Mouse (Mus musculus) limb, embryonic 15.5 days (tissue): ENCODE data around the gene Ntn5. TPM values are rescaled to one million over a fixed set of nuclear protein-coding genes. Genes with fewer than 3 reads are reported as not detected.

Experiments
- ATAC-seq: fragments of 200-750 bp; cut with Nextera tagmentation; 2 replicates; pipeline ENCODE4 v1.8.0; 2017; ENCODE audit warnings: low read depth, moderate TSS enrichment; ENCODE audit not compliant: insufficient number of reproducible peaks, low FRiP score, low TSS enrichment
- H3K27ac ChIP-seq: fragments of 300-500 bp; sonication (generic); 2 replicates; pipeline ENCODE4 v1.5.1; 2015; ENCODE audit warnings: moderate library complexity, mild to moderate bottlenecking, inconsistent platforms
- H3K27me3 ChIP-seq: fragments of 300-500 bp; sonication (generic); 2 replicates; pipeline ENCODE4 v1.6.1; 2015; ENCODE audit warnings: inconsistent platforms
- H3K36me3 ChIP-seq: fragments of 300-500 bp; sonication (generic); 2 replicates; pipeline ENCODE4 v1.6.1; 2015; ENCODE audit warnings: inconsistent platforms
- H3K4me1 ChIP-seq: fragments of 300-500 bp; sonication (generic); 2 replicates; pipeline ENCODE4 v1.6.1; 2015; ENCODE audit warnings: inconsistent platforms
- H3K4me2 ChIP-seq: fragments of 300-500 bp; sonication (generic); 2 replicates; pipeline ENCODE4 v1.6.1; 2015; ENCODE audit warnings: mild to moderate bottlenecking, inconsistent platforms
- H3K4me3 ChIP-seq: fragments of 300-500 bp; sonication (generic); 2 replicates; pipeline ENCODE4 v1.5.1; 2015; ENCODE audit warnings: mild to moderate bottlenecking, inconsistent platforms
- H3K9ac ChIP-seq: fragments of 300-500 bp; sonication (generic); 2 replicates; pipeline ENCODE4 v1.6.1; 2015; ENCODE audit warnings: inconsistent platforms
- H3K9me3 ChIP-seq: fragments of 300-500 bp; sonication (generic); 2 replicates; pipeline ENCODE4 v1.6.1; 2016; ENCODE audit warnings: inconsistent platforms
- WGBS: fragments of 180-500 bp; shearing (Covaris S2); methylation state at CpG from one replicate; pipeline ENCODE4 v1.1.7; 2015; 5-methylcytosine and 5-hydroxymethylcytosine counted together
- polyA plus RNA-seq: library from polyadenylated mRNA; unstranded; fragments of >200 nt; fragmentation: Nextera tagmentation; extraction: Ambion mirVana; gene quantifications from 2 replicates; pipeline ENCODE4 v1.2.1, GENCODE M21; 2015

Gene Ntn5
- 0.50 and 2.6 TPM in 2 replicates for polyA plus RNA-seq

DNA sequence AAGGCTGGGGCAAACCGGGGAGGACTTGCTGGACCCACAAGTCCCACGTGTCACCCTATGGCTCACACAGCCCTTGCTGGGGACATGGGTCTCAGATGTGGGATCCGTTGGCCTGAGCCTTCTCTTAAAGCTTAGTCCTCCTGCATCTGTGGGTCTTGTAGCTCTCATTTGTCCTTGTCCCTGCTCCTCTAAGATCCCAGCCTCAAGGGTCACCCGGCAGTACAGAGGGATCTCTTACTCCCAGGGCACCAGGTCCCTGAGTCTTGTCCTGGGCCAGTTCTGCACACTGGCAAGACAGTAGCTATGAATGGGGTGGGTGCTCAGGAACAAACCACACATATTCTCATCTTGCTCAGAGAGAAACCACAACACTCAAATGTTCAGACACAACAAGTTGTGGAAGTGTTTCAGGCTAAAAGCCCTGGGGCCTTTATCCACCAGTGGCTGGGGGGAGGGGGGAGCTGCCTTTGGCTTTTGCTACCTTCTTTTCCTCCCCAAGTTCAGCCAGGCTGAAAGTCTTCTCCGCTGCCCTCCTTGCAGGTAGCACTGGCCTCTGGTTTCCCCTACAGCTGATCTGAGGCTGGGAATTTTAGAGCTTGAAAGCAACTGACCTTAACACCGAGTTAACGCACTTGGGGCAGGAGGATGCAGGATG is at the start of gene Ntn5:
TSS of gene Ntn5 (plus strand) at position 627 of the 655 bp plus-strand sequence.
- Histone ChIP-seq H3K27ac (no peak within 1 kb of the TSS), H3K4me2 (no peak within 1 kb of the TSS)
- WGBS = 75% methylated on average over 7 of the region's 7 CpGs

DNA sequence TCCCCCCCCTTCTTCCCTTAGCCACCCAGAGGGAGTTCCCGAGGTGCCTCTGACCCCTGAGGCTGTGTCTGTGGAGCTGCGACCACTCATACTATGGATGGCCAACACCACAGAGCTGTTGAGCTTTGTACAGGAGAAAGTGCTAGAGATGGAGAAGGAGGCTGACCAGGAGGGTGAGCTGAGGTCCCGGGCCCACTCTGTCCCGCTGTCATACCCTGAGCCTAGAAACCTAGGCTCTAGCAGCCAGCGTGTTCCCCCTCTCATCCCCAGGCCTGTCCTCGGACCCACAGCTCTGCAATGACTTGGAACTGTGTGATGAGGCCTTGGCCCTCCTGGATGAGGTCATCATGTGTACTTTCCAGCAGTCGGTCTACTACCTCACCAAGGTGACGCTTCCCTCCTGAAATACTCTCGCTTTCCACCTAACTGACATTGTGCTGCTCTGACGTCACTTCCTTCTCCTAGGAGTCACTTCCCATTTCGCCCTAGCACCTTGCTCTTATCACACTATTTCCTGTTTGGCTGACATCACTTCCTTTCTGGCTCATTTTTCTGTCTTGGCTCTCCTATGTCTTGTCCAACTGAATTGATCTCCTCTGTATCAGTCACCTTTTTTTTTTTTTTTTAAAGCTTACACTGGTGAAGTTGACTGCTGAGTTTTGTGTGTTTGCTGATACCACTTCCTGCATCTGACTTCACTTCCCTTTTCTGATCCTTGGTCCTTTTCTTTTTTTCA is 48.7 kb upstream of the Ntn5 start:
- 86% methylated on average over 11 of the region's 11 CpGs for WGBS
- Histone ChIP-seq H3K4me3 (no peak overlapping the region), H3K27me3 (peaks cover 2% of the 10 kb centered on the region; the same call in 1 of the 2 replicates), H3K9ac (no peak overlapping the region), H3K36me3 (peaks cover 13% of the 10 kb centered on the region), H3K27ac (0 out of 2 replicates have a peak overlapping the region, but pooled peaks have one; percentile 33), H3K4me2 (no peak overlapping the region), H3K9me3 (no peaks in the 10 kb centered on the region), H3K4me1 (peaks cover 29% of the 10 kb centered on the region)
- no peak for ATAC-seq

More for the DNA sequence above, at the start of gene Ntn5:
- Histone ChIP-seq H3K27me3 (no peaks in the 10 kb centered on the region), H3K9ac (no peak within 1 kb of the TSS), H3K36me3 (no peaks in the 10 kb centered on the region), H3K4me1 (peaks cover 26% of the 10 kb centered on the region), H3K9me3 (no peaks in the 10 kb centered on the region), H3K4me3 (peak within 1 kb of the TSS; percentile 15; the same call in 1 of the 2 replicates)
- no peak for ATAC-seq

DNA sequence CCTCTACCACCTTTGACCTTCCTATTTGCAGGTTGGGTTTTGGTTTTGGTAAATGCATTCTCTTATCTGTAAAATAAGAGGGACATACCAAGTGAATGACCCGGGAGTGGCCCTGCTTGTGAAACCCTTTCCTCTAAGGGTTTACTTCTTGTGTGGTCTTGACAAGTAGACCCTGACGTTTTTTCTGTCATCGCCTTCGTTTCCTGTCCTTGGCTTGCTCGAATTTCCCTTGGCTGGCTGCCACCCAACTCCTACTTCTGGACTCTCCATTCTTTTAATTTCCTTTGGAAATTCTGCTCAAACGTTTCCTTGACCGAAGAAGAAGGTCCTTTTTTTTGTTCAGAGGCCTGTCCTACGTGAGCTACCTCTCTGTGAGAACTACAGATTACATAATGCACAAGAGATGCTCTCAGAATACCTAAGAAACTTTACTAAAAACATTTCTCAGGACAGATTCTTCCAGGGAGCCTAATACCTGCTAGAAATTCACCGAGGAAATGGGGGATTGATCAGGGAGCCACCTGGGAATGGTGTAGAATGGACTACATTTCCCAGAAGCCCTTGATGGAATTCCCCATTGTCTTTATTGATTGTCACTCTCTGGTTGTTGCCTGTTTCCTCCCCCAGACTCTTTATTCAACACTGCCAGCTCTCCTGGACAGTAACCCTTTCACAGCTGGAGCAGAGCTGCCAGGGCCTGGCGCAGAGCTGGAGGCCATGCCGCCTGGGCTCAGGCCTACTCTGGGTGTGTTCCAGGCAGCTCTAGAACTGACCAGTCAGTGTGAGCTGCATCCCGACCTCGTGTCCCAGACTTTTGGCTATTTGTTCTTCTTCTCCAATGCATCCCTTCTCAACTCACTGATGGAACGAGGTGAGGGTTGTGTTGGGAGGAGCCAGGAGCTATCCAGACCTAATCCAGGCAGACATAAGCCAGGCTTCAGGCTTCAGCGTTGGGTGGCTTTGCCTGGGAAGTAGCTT is 47.8 kb upstream of the Ntn5 start:
- peaks cover 34% of the 10 kb centered on the region for H3K4me1 ChIP-seq
- H3K9me3 ChIP-seq = no peaks in the 10 kb centered on the region
- H3K9ac ChIP-seq = no peak overlapping the region
- WGBS = 74% methylated on average over 15 of the region's 15 CpGs
- no peak overlapping the region for H3K4me3 ChIP-seq
- 0 out of 2 replicates have a peak, but pooled peaks cover 2% of the 10 kb centered on the region for H3K27me3 ChIP-seq
- H3K36me3 ChIP-seq = peaks cover 13% of the 10 kb centered on the region
- H3K4me2 ChIP-seq = no peak overlapping the region
- no peak for ATAC-seq
- H3K27ac ChIP-seq = 0 out of 2 replicates have a peak overlapping the region, but pooled peaks have one; percentile 22

DNA sequence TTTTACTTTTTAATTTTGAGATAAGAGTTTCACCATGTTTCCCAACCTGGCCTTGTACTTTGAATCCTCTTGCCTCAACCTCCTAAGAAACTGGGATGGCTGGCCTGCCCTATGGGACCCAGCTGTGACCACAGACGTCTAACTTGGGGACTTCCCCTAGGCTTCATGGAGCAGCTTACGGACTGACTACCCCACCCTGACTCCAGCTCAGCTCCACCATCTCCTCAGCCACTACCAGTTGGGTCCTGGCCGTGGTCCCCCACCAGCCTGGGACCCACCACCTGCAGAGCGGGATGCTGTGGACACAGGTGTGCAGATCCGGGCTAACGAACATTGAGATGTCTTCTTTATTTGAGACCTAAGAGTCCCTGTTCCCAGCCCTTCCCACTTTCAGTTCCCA is 46.1 kb upstream of the Ntn5 start:
- H3K27me3 ChIP-seq = 0 out of 2 replicates have a peak, but pooled peaks cover 2% of the 10 kb centered on the region
- H3K36me3 ChIP-seq = peaks cover 13% of the 10 kb centered on the region
- H3K4me3 ChIP-seq = no peak overlapping the region
- WGBS = 96% methylated on average over 6 of the region's 6 CpGs
- no peak overlapping the region for H3K9ac ChIP-seq
- H3K4me1 ChIP-seq = peaks cover 44% of the 10 kb centered on the region
- H3K27ac ChIP-seq = no peak overlapping the region
- H3K9me3 ChIP-seq = no peaks in the 10 kb centered on the region
- peak overlapping the region; percentile 47 for H3K4me2 ChIP-seq
- no peak for ATAC-seq

DNA sequence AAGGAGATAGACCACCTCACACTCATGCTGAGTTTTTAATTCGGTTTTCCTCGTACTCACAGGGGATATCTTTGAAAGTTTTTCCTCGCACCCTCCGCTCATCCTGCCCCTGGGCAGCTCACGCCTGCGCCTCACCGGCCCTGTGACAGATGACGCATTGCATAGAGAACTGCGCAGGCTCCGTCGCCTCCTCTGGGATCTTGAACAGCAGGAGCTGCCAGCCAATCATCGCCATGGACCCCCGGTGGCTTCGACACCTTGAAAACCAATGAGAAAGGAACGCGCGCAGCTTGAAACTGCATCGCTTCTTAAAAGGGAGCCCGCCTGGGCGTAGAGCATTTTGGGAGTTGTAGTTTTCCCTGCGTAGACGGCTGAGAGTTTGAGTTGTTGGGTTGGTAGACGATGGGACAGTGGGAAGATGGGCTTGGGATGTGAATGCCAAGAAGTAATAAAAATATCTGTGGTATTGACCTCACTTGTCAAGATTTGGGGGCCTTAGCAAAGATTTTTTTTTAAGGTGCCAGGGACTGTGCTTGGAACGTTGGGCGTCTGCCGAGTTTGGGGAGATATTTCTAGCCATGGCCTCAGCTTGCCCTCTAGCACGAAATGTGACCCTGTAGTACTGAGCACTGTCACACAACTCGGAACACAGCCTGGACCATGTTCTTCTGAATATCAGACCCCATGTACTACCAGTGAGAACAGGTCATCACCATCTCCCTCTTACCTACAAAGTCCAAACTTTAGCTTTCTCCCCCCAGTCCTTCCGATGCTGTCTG is 45.0 kb upstream of the Ntn5 start:
- H3K36me3 ChIP-seq = peaks cover 13% of the 10 kb centered on the region
- WGBS = 21% methylated on average over 29 of the region's 29 CpGs
- peak overlapping the region; percentile 32 for H3K4me3 ChIP-seq
- no peak overlapping the region for H3K9ac ChIP-seq
- peak overlapping the region; percentile 47 for H3K4me2 ChIP-seq
- peaks cover 52% of the 10 kb centered on the region for H3K4me1 ChIP-seq
- H3K9me3 ChIP-seq = no peaks in the 10 kb centered on the region
- H3K27me3 ChIP-seq = no peaks in the 10 kb centered on the region
- H3K27ac ChIP-seq = peak overlapping the region; percentile 60
- peak; percentile 80 for ATAC-seq

DNA sequence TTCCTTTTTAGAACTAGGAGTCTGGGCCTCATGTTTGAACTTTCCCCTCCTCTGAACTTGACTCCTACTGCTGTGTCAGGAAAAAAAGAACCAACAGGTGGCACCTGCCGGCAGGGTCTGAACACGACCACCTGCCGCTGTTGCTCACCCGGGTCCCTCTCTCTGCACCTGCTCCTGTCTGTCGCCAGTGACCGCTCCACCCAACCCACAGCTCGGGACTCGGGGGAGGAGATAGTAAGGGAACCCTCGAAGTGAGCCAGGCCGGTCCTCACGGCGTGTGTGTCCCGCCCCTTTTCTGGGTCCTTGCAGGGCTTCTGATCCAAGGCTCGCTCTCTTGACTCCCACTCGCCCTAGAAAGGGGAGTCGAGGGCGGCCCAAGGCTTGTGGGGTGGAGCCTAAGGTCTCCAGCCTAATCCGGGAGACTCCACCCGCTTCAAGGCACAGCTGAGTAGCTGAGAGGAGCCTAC is 44.2 kb upstream of the Ntn5 start, which contains the start of gene Mamstr:
TSS of gene Mamstr (plus strand) at position 417 of the 467 bp plus-strand sequence.
- no peaks in the 10 kb centered on the region for H3K27me3 ChIP-seq
- H3K4me2 ChIP-seq = 0 out of 2 replicates have a peak within 1 kb of the TSS, but pooled peaks have one; percentile 76
- 31% methylated on average over 19 of the region's 19 CpGs for WGBS
- 0 out of 2 replicates have a peak within 1 kb of the TSS, but pooled peaks have one; percentile 7 for H3K9ac ChIP-seq
- H3K27ac ChIP-seq = peak within 1 kb of the TSS; percentile 91
- H3K9me3 ChIP-seq = no peaks in the 10 kb centered on the region
- peaks cover 59% of the 10 kb centered on the region for H3K4me1 ChIP-seq
- H3K36me3 ChIP-seq = peaks cover 13% of the 10 kb centered on the region
- H3K4me3 ChIP-seq = peak within 1 kb of the TSS; percentile 45
- ATAC-seq = no peak

DNA sequence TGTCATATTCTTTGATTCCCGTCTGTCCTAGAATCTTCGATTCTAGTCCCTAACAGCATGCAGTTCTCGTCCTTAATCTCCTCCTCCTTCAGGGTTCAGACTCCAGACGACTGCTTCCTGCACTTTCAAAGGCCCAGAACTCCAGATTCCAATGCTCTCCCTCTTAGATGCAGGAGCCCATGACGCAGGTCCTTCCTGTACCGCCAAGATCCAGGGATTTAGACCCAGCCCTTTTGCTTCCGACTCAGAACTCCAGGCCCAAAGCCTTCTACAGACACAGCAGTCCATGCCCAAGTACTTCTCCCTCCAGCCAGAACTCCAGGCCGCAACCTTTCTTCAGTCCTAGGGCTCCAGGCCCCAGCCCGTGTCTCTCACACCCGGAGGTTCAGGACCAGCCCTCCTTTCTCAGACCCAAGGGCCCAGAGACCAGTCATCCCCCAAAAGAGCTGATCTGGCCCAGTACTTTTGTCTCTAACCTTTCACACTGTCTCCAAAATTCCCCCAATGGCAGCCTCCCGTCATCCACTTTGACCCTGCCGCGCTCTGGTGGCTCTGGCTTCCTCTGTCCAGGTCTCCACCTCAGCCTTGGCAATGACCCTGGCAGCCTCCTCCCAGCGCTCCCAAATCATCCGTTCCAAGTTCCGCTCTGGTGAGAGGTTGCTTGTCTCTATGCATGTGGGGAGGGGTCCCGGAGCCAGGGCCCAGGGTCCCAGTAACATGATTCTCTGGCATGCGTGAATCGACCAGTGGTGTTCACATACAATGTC is 43.4 kb upstream of the Ntn5 start:
- ATAC-seq = no peak
- Histone ChIP-seq H3K4me3 (peak overlapping the region; percentile 45), H3K4me2 (0 out of 2 replicates have a peak overlapping the region, but pooled peaks have one; percentile 76), H3K36me3 (peaks cover 16% of the 10 kb centered on the region), H3K27me3 (no peaks in the 10 kb centered on the region), H3K27ac (peak overlapping the region; percentile 91), H3K4me1 (peaks cover 66% of the 10 kb centered on the region), H3K9ac (0 out of 2 replicates have a peak overlapping the region, but pooled peaks have one; percentile 7), H3K9me3 (no peaks in the 10 kb centered on the region)
- 73% methylated on average over 19 of the region's 19 CpGs for WGBS

DNA sequence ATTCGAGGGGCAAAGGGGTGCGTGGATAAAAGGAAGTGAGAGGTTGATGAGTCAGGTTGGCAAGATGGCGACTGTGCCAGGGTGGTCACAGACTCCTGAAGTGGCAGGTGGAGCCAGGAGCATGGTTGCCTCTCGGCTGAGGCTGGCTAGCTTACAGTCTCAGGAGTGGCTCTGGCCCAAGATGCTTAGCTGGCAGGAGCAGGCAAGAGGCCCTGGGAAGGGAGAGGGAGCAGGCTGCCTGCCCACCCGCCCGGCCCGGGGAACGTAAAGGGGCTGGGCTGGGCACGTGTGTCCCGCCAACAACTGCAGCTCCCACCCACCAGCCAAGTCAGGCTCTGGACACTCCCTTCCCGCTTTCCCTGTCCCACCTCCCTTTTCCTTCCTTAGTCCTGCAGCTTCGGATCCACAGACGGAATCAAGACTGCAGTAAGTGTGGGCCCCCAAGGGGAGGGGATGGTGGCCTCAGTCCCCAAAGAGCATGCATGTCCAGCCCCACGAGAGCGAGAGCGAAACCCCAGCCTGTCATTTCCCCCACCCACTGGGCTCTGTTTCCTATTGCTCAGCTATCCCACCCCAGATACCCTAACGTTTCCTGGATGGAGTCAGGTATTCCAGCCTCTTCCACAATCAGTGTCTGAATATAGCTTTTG is 42.3 kb upstream of the Ntn5 start:
- WGBS = 39% methylated on average over 15 of the region's 17 CpGs

DNA sequence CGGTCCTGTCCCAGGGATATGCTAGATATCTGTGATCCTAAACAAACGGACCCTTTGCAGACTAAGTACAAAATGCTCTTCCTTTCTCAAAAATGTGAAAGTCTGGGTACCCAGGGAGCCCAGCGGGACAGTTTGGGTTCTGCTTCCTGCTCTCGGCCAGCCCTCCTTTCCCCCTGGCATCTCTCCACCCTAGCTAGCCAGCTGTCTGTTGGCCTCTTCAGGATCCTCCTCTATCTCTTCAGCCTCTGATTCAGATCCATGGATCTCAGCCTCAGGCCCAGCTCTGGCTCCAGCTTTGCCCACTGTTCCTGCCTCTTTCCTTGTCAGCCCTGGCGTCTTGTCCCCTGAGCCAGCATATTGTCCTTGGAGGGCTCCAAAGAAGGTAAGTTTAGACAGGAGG is 41.7 kb upstream of the Ntn5 start:
- WGBS = 73% methylated on average over 5 of the region's 5 CpGs
- H3K36me3 ChIP-seq = peaks cover 6% of the 10 kb centered on the region
- H3K27ac ChIP-seq = peak overlapping the region; percentile 91
- ATAC-seq = no peak
- H3K9me3 ChIP-seq = no peaks in the 10 kb centered on the region
- H3K4me2 ChIP-seq = peak overlapping the region; percentile 76
- H3K27me3 ChIP-seq = no peaks in the 10 kb centered on the region
- peaks cover 63% of the 10 kb centered on the region for H3K4me1 ChIP-seq
- peak overlapping the region; percentile 26; the same call in 1 of the 2 replicates for H3K9ac ChIP-seq
- H3K4me3 ChIP-seq = peak overlapping the region; percentile 45

More for the DNA sequence above, 42.3 kb upstream of the Ntn5 start:
- Histone ChIP-seq H3K27me3 (no peaks in the 10 kb centered on the region), H3K4me2 (peak overlapping the region; percentile 76), H3K4me1 (peaks cover 64% of the 10 kb centered on the region), H3K4me3 (peak overlapping the region; percentile 45), H3K9ac (peak overlapping the region; percentile 26; the same call in 1 of the 2 replicates), H3K9me3 (no peaks in the 10 kb centered on the region), H3K27ac (peak overlapping the region; percentile 91), H3K36me3 (peaks cover 11% of the 10 kb centered on the region)
- peak; percentile 47; the same call in 1 of the 2 replicates for ATAC-seq
